Mouse (Mus musculus) central nervous system, embryonic 18 days (tissue): Measurements from ENCODE around the gene Gm37596. TPM values are rescaled to one million over a fixed set of nuclear protein-coding genes. Genes with fewer than 3 reads are reported as not detected.

Experiments
- polyA plus RNA-seq: library from polyadenylated mRNA; depleted of rRNA; stranded (reverse); fragments of >200 nt; gene quantifications from 2 replicates; pipeline ENCODE4 v1.2.3, GENCODE M21; 2012; rRNA removed

Gm37596 gene
- polyA plus RNA-seq, result not detected in 2 replicates

DNA sequence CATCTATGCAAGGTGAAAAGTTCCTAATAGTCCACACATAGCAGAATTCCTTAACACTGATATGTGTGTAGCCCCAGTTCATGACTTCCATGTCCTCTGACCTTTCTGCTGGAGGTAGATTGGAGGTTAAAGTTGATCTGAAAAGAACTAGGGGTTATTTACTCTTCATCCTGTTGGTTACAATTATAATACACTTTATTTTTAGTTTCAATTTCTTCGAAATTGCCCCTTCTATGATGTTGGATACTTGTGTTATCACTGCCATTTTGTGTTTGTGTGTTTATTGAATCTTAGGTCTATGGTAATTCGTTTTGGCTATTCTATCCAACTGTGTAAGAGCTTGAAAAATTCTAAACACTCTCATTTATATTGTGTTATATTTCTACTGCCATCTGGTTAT lies at the start of gene Gm37596:
TSS of gene Gm37596 (minus strand) at position 101 of the 400 bp plus-strand sequence.

DNA sequence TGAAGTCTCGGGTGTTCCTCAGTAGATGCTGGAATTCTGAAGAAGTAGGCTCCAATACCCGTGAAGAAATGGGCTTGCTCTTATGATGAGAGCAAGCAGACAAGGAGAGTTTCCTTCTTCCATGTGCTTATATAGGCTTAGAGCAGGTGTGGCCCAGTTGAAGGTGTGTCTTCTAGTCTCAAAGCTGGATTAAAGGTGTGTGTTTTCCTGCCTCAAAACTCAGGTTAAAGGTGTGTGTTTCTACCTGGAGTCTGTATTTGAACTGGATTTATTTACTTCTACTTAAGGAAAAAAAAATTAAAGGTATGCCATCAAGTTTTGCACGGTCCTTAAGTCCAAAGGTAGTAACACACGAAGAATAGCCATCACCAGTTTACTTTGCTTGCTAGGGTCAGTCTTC lies 16.7 kb downstream of the Gm37596 start, which contains the start of gene Tdpoz1:
TSS of gene Tdpoz1 (minus strand) at position 101 of the 400 bp plus-strand sequence.

DNA sequence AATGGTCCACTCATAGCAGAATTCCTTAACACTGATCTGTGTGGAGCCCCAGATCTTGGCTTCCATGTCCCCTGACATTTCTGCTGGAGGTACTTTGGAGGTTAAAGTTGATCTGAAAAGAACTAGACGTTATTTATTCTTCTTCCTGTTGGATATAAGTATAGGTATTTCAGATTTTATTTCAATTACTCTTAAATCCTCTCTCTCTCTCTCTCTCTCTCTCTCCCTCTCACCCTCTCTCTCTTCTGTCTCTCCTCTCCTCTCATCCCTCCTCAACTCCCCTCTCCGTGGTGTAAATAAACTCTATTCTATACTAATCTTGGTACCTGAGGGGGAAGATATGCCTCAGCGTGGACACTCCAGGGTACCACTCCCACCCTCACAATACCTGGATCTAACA lies 40.3 kb downstream of the Gm37596 start, which contains the start of gene Tdpoz2:
TSS of gene Tdpoz2 (minus strand) at position 101 of the 400 bp plus-strand sequence.

Other genes starting within 250 kb of the Gm37596 start
- 0.03 TPM in 1 of 2 replicates, not detected in the other for gene Tchhl1, start 224.3 kb downstream of the Gm37596 start, polyA plus RNA-seq
- 58.6 and 85.5 TPM in 2 replicates for gene S100a11, start 172.6 kb downstream of the Gm37596 start, polyA plus RNA-seq
- 123 and 162 TPM in 2 replicates for gene S100a10, start 138.0 kb downstream of the Gm37596 start, polyA plus RNA-seq
- not detected in 2 replicates for gene Tdpoz2, start 40.4 kb downstream of the Gm37596 start, polyA plus RNA-seq
- gene Tdpoz1, start 16.8 kb downstream of the Gm37596 start, polyA plus RNA-seq, result not detected in 2 replicates
- gene Gm5773, start 79.9 kb upstream of the Gm37596 start, polyA plus RNA-seq, result not detected in 2 replicates
- not detected in 2 replicates for gene Tdpoz4, start 103.3 kb upstream of the Gm37596 start, polyA plus RNA-seq
- not detected in 2 replicates for gene Tdpoz3, start 132.9 kb upstream of the Gm37596 start, polyA plus RNA-seq